Mouse (Mus musculus): Measurements from ENCODE around the gene Fbxo24. TPM values are rescaled to one million over a fixed set of nuclear protein-coding genes. Genes with fewer than 3 reads are reported as not detected.
"Not testable (repeated sequence)": the region's sequence is repeated elsewhere in the genome, so short reads cannot be mapped to it uniquely, and the experiment has no call there.

The Fbxo24 gene
- total RNA-seq, 2 experiments from 2014 or later: 0.32 to 0.44 TPM

GRCm38 (mm10) chr5:137642886-137643285, 14.1 kb upstream of the Fbxo24 start:
- no peak for DNase-seq

- peak in 1 of 2 experiments; percentile 20 for DNase-seq
These were observed 12.3 kb upstream of the Fbxo24 start, which contains the start of gene Sap25 for GRCm38 (mm10) chr5:137641054-137641453. Gene Sap25 (plus strand): TSS chr5:137641334.

DNA sequence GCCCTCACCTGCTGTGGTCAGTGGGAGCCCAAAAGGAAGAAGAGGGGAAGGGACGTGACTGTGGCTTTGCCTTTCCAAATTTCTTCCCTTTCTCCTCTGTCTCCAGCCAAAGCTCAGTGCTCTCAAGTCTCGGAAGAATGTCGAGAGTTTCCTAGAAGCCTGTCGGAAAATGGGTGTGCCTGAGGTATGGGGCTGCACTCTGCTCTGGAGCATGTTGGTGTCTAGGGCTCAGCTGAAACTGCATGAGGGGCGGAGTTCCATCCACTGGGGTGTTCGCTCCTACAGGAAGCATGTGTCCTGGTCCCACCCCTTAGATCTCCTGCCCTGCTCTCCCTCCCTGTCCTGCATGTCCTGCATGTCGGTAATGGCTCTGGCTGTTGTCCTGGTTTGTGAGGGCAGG, 10.7 kb upstream of the Fbxo24 start:
- no peak for DNase-seq

DNA sequence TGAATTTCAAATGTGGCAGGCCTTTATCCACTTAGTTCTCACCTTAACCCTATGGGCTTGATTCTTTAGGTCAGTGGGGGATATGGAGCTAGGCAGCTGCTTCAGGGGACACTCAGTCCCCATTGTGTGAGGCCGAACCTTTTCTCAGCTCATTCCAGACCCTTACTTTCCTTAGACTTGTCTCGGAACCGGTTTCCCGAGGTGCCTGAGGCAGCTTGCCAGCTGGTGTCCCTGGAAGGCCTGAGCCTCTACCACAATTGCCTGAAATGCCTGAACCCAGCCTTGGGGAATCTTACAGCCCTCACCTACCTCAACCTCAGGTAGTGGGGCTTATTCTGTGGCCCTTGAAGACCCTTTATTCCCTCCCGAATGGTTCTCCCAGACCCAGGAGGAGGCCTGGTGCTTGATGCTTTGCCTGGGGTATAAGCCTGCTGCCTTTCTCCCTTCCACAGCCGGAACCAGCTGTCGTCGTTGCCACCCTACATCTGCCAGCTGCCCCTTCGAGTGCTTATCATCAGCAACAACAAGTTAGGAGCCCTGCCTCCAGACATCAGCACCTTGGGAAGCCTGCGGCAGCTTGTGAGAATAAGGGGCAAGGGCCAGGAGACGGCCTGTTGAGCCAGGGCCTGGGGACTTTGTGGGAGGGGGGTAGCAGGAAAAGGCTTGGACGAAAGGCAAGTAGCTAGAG, 4.7 kb upstream of the Fbxo24 start:
- DNase-seq: no peak

DNA sequence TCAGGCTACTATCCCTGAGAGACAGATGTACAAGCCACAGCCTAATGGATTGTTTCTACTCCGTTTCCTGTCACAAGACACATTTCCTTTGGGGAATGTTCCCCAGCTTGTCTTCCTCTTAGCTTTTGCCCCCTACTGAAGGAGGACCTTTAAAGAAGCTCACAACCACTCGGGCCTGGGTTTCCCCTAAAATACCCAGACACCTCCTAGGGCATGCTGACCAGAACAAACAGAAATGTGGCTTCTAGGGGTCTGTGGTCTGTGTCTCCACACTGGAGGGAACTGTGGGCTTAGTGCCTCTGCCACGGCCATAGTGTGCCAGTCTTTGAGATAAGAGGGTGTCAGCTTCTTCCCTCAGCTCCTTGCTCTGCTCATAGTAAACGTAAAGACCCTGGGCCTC, 2.8 kb upstream of the Fbxo24 start:
- no peak for DNase-seq

DNA sequence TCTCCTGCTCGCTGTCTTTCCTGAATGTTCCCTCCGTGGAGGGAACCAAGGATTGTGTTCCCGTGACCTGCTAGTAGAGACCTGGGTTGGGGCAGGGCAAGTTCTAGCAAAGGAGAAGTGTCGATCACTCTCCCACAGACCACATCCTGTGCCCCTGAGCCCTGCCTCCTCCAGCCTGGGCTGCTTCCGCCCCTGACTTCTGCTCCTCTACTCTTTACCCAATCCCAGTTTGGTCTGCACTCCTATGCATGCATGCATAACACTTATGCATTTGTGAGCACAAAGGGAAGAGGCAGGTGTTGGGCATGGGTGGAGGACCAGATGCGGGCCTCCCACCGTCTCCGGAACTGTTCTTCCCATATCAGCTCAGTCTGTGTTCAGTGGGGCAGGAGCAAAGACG, 2.4 kb upstream of the Fbxo24 start:
- DNase-seq: peak; percentile 54 to 81

- DNase-seq: peak; percentile 69 to 81
These were observed 1.8 kb upstream of the Fbxo24 start for GRCm38 (mm10) chr5:137630602-137631001.

- no peak for DNase-seq
These were observed 1.2 kb upstream of the Fbxo24 start for GRCm38 (mm10) chr5:137629906-137630545.

- no peak for DNase-seq
These were observed 512 bp upstream of the Fbxo24 start for GRCm38 (mm10) chr5:137629306-137629721.

- DNase-seq: peak in 1 of 2 experiments; percentile 55
These were observed 811 bp downstream of the Fbxo24 start for GRCm38 (mm10) chr5:137627991-137628390.

- DNase-seq: no peak
These were observed 4.8 kb downstream of the Fbxo24 start for GRCm38 (mm10) chr5:137623937-137624530.

GRCm38 (mm10) chr5:137615347-137615746, 13.5 kb downstream of the Fbxo24 start:
- DNase-seq: no peak

DNA sequence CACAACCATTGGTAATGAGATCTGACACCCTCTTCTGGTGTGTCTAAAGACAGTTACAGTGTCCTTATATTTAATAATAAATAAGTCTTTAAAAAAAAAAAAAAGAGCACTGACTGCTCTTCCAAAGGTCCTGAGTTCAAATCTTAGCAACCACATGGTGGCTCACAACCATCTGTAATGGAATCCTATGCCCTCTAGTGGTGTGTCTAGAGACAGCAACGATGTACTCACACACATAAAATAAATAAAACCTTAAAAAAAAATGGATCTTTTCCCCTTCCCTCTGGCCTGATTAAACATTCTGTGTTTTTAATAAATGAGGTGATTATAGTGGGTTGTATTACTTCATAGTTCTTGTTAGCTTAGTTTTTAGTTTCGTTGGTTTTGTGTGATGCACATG, 13.9 kb downstream of the Fbxo24 start:
- DNase-seq: not testable (repeated sequence)

DNA sequence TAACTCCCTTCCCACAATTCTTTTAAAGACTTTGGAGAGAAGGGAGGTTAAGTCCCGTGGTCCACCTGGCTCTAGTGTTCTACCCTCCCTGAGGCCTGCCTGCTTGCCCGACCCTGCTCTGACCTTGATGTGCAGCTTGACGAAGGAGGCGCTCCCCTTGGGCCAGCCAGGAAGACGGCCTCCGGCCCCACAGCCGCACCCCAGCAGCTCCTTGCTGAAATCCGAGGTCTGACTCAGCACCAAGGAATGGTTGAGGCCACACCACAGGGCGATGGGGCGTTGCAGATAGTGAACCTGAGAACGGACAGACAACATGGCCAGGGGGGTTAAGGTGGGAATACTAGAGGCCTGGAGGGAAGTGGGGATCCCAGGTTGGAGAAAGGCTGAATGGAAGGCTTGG, 15.3 kb downstream of the Fbxo24 start, which contains the start of gene Pcolce:
Gene Pcolce (minus strand): TSS at position 235 of the 400 bp plus-strand sequence.
- peak; percentile 42 to 63 for DNase-seq

DNA sequence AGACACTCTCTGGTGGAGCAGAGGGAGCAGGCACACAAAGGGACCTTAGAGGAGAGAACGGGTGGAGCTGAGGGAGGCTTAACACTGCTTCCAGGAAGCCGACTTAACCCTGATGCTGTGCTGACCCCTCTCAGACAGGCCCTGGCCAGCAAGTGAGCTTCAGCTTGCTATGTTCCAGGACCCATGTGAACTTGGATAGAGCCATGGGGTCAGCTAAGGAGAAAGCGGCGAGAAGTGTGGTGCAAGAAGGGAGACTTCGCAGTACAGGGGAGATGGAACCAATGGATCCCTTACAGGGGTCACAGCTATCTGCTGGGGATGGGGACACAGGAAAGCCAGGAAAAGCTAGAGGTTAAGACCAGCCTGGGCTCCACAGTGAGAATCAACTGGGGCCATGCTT, 15.7 kb downstream of the Fbxo24 start:
- DNase-seq: peak in 1 of 2 experiments; percentile 41

- peak; percentile 78 to 86 for DNase-seq
These were observed 17.6 kb downstream of the Fbxo24 start for GRCm38 (mm10) chr5:137611245-137611602.

DNA sequence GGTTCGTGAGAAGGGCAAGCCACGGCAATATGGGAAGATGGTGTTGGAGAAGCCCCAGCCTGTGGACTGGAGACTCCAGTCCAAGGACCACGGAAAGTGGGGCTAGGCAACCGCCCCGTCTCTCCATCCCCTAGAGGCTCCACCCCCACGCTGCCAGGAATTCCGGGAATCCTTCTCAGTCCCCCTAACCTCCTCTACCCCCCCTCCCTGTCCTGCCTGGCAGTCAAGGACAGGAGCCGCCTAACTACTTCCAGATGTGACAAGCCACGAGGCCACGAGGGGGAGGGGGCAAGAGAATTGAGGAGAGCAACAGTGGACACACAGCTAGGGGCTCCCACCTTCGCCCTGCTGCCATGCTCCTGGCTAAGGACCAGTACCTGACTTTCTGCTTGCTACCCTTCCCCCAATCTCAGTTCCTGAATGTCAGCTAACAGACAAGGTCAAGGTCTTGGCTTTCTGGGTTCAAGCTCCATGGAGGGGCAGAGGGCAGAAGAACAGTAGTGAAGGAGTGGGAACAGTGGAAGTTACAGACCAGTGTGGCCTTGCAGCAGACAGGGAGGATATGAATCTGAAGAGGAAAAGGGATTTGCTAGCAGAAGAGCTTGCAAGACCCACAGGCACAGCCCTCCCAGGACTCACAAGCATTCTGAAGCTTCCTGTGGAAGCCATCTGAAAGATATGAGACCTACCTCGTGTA, 18.1 kb downstream of the Fbxo24 start:
- peak; percentile 87 to 90 for DNase-seq

- DNase-seq: no peak
These were observed 18.7 kb downstream of the Fbxo24 start for GRCm38 (mm10) chr5:137610056-137610455.

- no peak for DNase-seq
These were observed 19.5 kb downstream of the Fbxo24 start for GRCm38 (mm10) chr5:137609292-137609691.

- no peak for DNase-seq
These were observed 20.1 kb downstream of the Fbxo24 start for GRCm38 (mm10) chr5:137608654-137609190.

- no peak for DNase-seq
These were observed 20.7 kb downstream of the Fbxo24 start for GRCm38 (mm10) chr5:137607860-137608653.

DNA sequence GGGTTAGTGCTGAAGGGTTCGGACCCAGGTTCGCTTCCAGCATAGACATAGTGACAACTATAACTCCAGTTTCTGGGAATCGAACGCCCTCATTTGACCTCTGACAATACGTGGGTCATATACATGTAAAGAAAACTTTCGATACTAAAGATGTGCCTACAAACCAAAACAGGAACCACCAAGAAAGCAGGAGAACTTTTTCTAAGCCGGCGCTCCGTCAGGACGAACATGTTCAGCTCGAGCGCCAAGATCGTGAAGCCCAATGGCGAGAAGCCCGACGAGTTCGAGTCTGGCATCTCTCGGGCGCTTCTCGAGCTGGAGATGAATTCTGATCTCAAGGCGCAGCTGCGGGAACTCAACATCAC, 27.5 kb downstream of the Fbxo24 start:
- DNase-seq: peak; percentile 50 to 64

Data from heart, adult 18-20 months (tissue).